Mouse (Mus musculus): Measurements from ENCODE around the gene Eya3. TPM values are rescaled to one million over a fixed set of nuclear protein-coding genes. Genes with fewer than 3 reads are reported as not detected.

The Eya3 gene
- total RNA-seq, 2 experiments from 2014 or later = 27.4 to 30.4 TPM

GRCm38 (mm10) chr4:132636554-132636953, 2.2 kb upstream of the Eya3 start:
- no peak for DNase-seq (ENCODE audit: low spot score in 2 of 2)
- intact Hi-C loops (cut with DNase I) = no loop called here

- intact Hi-C loops (cut with DNase I) = loop anchor here (2.0 kb wide), 1 partner anchor 92 kb away; no protein-coding TSS in a partner anchor
- DNase-seq (ENCODE audit: low spot score in 2 of 2) = peak in 1 of 2 experiments; percentile 23
Observed at GRCm38 (mm10) chr4:132639191-132639713, 465 bp downstream of the Eya3 start.

GRCm38 (mm10) chr4:132647439-132647838, 8.7 kb downstream of the Eya3 start:
- intact Hi-C loops (cut with DNase I) = no loop called here
- no peak for DNase-seq (ENCODE audit: low spot score in 2 of 2)

GRCm38 (mm10) chr4:132649271-132649999, 10.6 kb downstream of the Eya3 start:
- DNase-seq (ENCODE audit: low spot score in 2 of 2) = no peak
- intact Hi-C loops (cut with DNase I) = no loop called here

GRCm38 (mm10) chr4:132652842-132653241, 14.1 kb downstream of the Eya3 start:
- intact Hi-C loops (cut with DNase I) = no loop called here
- peak in 1 of 2 experiments; percentile 10 for DNase-seq (ENCODE audit: low spot score in 2 of 2)

GRCm38 (mm10) chr4:132653799-132654198, 15.0 kb downstream of the Eya3 start:
- intact Hi-C loops (cut with DNase I) = no loop called here
- no peak for DNase-seq (ENCODE audit: low spot score in 2 of 2)

- intact Hi-C loops (cut with DNase I) = no loop called here
- DNase-seq (ENCODE audit: low spot score in 2 of 2) = no peak
Observed at GRCm38 (mm10) chr4:132655290-132655689, 16.5 kb downstream of the Eya3 start.

GRCm38 (mm10) chr4:132659106-132659505, 20.3 kb downstream of the Eya3 start:
- intact Hi-C loops (cut with DNase I) = no loop called here
- no peak for DNase-seq (ENCODE audit: low spot score in 2 of 2)

GRCm38 (mm10) chr4:132672697-132673096, 33.9 kb downstream of the Eya3 start:
- DNase-seq (ENCODE audit: low spot score in 2 of 2) = no peak
- intact Hi-C loops (cut with DNase I) = no loop called here

- DNase-seq (ENCODE audit: low spot score in 2 of 2) = peak in 1 of 2 experiments; percentile 32
- intact Hi-C loops (cut with DNase I) = loop anchor here (5.0 kb wide), 1 partner anchor 130 kb away; no protein-coding TSS in a partner anchor
Observed at GRCm38 (mm10) chr4:132676771-132677539, 38.2 kb downstream of the Eya3 start.

GRCm38 (mm10) chr4:132689634-132690033, 50.8 kb downstream of the Eya3 start:
- intact Hi-C loops (cut with DNase I) = no loop called here
- no peak for DNase-seq (ENCODE audit: low spot score in 2 of 2)

- intact Hi-C loops (cut with DNase I) = no loop called here
- no peak for DNase-seq (ENCODE audit: low spot score in 2 of 2)
Observed at GRCm38 (mm10) chr4:132693366-132693765, 54.6 kb downstream of the Eya3 start.

GRCm38 (mm10) chr4:132702076-132702475, 63.3 kb downstream of the Eya3 start:
- no peak for DNase-seq (ENCODE audit: low spot score in 2 of 2)
- intact Hi-C loops (cut with DNase I) = no loop called here

GRCm38 (mm10) chr4:132706885-132707284, 68.1 kb downstream of the Eya3 start:
- intact Hi-C loops (cut with DNase I) = no loop called here
- no peak for DNase-seq (ENCODE audit: low spot score in 2 of 2)

- intact Hi-C loops (cut with DNase I) = no loop called here
- no peak for DNase-seq (ENCODE audit: low spot score in 2 of 2)
Observed at GRCm38 (mm10) chr4:132713181-132713580, 74.4 kb downstream of the Eya3 start.

- intact Hi-C loops (cut with DNase I) = no loop called here
- DNase-seq (ENCODE audit: low spot score in 2 of 2) = no peak
Observed at GRCm38 (mm10) chr4:132718251-132718650, 79.5 kb downstream of the Eya3 start.

- intact Hi-C loops (cut with DNase I) = no loop called here
- no peak for DNase-seq (ENCODE audit: low spot score in 2 of 2)
Observed at GRCm38 (mm10) chr4:132728233-132728632, 89.4 kb downstream of the Eya3 start.

GRCm38 (mm10) chr4:132731616-132732015, 92.8 kb downstream of the Eya3 start:
- intact Hi-C loops (cut with DNase I) = no loop called here
- no peak for DNase-seq (ENCODE audit: low spot score in 2 of 2)

GRCm38 (mm10) chr4:132732148-132732684, 93.4 kb downstream of the Eya3 start, which contains the start of gene Xkr8:
Gene Xkr8, minus strand, starts transcription at chr4:132732546.
- DNase-seq (ENCODE audit: low spot score in 2 of 2) = peak; percentile 48 to 62
- intact Hi-C loops (cut with DNase I) = no loop called here

GRCm38 (mm10) chr4:132733071-132733770, 94.4 kb downstream of the Eya3 start:
- intact Hi-C loops (cut with DNase I) = no loop called here
- DNase-seq (ENCODE audit: low spot score in 2 of 2) = no peak

All from left cerebral cortex, postnatal 36 days (tissue).